Mouse (Mus musculus): ENCODE results near the gene Adipor1. TPM values are rescaled to one million over a fixed set of nuclear protein-coding genes. Genes with fewer than 3 reads are reported as not detected.

Gene Adipor1
- total and polyA plus RNA-seq, 3 experiments: 55.2 to 109 (median 94.1) TPM

GRCm38 (mm10) chr1:134414501-134415167 is 544 bp upstream of the Adipor1 start:
- peak; percentile 50 for DNase-seq (ENCODE audit: low read depth, low spot score)
- H3K4me3 ChIP-seq (ENCODE audit: control insufficient read depth in 1 of 2, insufficient read depth in 1 of 2, low read depth in 2 of 2, low read length in 2 of 2): peak overlapping the region; percentile 58 to 69
- peaks cover 28% of the 10 kb centered on the region for H3K79me2 ChIP-seq (ENCODE audit: control insufficient read depth, insufficient read depth, low read length, poor library complexity)
- no peaks in the 10 kb centered on the region for H3K9me3 ChIP-seq (replicated peaks; ENCODE audit: insufficient read depth, low read length)
- H3K36me3 ChIP-seq (ENCODE audit: control insufficient read depth in 1 of 2, insufficient read depth in 2 of 2, low read length in 2 of 2): peaks cover 11 to 37% of the 10 kb centered on the region in 2 experiments
- TF ChIP-seq RAD21 (IDR thresholded peaks at IDR 0.05; ENCODE audit: low read depth, low read length) (no peak), UBTF (IDR thresholded peaks at IDR 0.05; ENCODE audit: borderline replicate concordance, insufficient read depth, low read depth, low read length) (no peak), MEF2A (IDR thresholded peaks at IDR 0.05; ENCODE audit: extremely low read depth, insufficient replicate concordance, low read depth, low read length, poor library complexity, severe bottlenecking) (no peak), POLR2AphosphoS2 (IDR thresholded peaks at IDR 0.05; ENCODE audit: low read length) (peak; percentile 36), NELFE (IDR thresholded peaks at IDR 0.05; ENCODE audit: low read depth, low read length) (no peak), TCF12 (IDR thresholded peaks at IDR 0.05; ENCODE audit: low read depth, low read length) (no peak), CHD2 (IDR thresholded peaks at IDR 0.05; ENCODE audit: low read length) (no peak), POLR2AphosphoS5 (IDR thresholded peaks at IDR 0.05; ENCODE audit: borderline replicate concordance, low read depth, low read length) (no peak), SIN3A (IDR thresholded peaks at IDR 0.05; ENCODE audit: low read length) (no peak; the same call in 1 of the 2 replicates), POLR2A (IDR thresholded peaks at IDR 0.05; ENCODE audit: control insufficient read depth in 1 of 2, insufficient read depth in 1 of 2, low read depth in 1 of 2, low read length in 2 of 2, poor library complexity in 1 of 2) (no peak), USF1 (IDR thresholded peaks at IDR 0.05; ENCODE audit: low read depth, low read length) (peak; percentile 59), MAX (IDR thresholded peaks at IDR 0.05; ENCODE audit: low read length) (no peak), USF2 (IDR thresholded peaks at IDR 0.05; ENCODE audit: borderline replicate concordance in 1 of 2, insufficient read depth in 1 of 2, low read depth in 1 of 2, low read length in 2 of 2) (no peak)
- peak overlapping the region; percentile 73 for H3K9ac ChIP-seq (ENCODE audit: control insufficient read depth, low read depth, low read length, poor library complexity, severe bottlenecking)
- H3K4me1 ChIP-seq (ENCODE audit: control insufficient read depth in 1 of 2, insufficient read depth in 2 of 2, low read length in 2 of 2): peaks cover 18 to 30% of the 10 kb centered on the region in 2 experiments
- no peaks in the 10 kb centered on the region for H3K27me3 ChIP-seq (ENCODE audit: control insufficient read depth in 1 of 2, insufficient read depth in 2 of 2, low read length in 2 of 2)
- peak overlapping the region; percentile 68 for H3K27ac ChIP-seq (ENCODE audit: control insufficient read depth, low read depth, low read length)

GRCm38 (mm10) chr1:134418414-134418975 is 3.3 kb downstream of the Adipor1 start:
- peaks cover 18 to 39% of the 10 kb centered on the region in 2 experiments for H3K4me1 ChIP-seq (ENCODE audit: control insufficient read depth in 1 of 2, insufficient read depth in 2 of 2, low read length in 2 of 2)
- DNase-seq (ENCODE audit: low read depth, low spot score): peak; percentile 78
- H3K9me3 ChIP-seq (replicated peaks; ENCODE audit: insufficient read depth, low read length): no peaks in the 10 kb centered on the region
- H3K36me3 ChIP-seq (ENCODE audit: control insufficient read depth in 1 of 2, insufficient read depth in 2 of 2, low read length in 2 of 2): peaks cover 6 to 44% of the 10 kb centered on the region in 2 experiments
- peak overlapping the region; percentile 10; the same call in 1 of the 2 replicates for H3K9ac ChIP-seq (ENCODE audit: control insufficient read depth, low read depth, low read length, poor library complexity, severe bottlenecking)
- no peaks in the 10 kb centered on the region for H3K27me3 ChIP-seq (ENCODE audit: control insufficient read depth in 1 of 2, insufficient read depth in 2 of 2, low read length in 2 of 2)
- H3K27ac ChIP-seq (ENCODE audit: control insufficient read depth, low read depth, low read length): peak overlapping the region; percentile 68
- peaks cover 44% of the 10 kb centered on the region for H3K79me2 ChIP-seq (ENCODE audit: control insufficient read depth, insufficient read depth, low read length, poor library complexity)
- H3K4me3 ChIP-seq (ENCODE audit: control insufficient read depth in 1 of 2, insufficient read depth in 1 of 2, low read depth in 2 of 2, low read length in 2 of 2): no peak overlapping the region
- TF ChIP-seq JUND (IDR thresholded peaks at IDR 0.05; ENCODE audit: low read depth, low read length) (no peak), BHLHE40 (IDR thresholded peaks at IDR 0.05; ENCODE audit: borderline replicate concordance, low read depth, low read length) (no peak), ZC3H11A (IDR thresholded peaks at IDR 0.05; ENCODE audit: low read depth, low read length) (no peak), MXI1 (IDR thresholded peaks at IDR 0.05; ENCODE audit: low read depth, low read length) (peak; percentile 63; the same call in 1 of the 2 replicates), SMC3 (IDR thresholded peaks at IDR 0.05; ENCODE audit: low read depth, low read length) (no peak), CHD2 (IDR thresholded peaks at IDR 0.05; ENCODE audit: low read length) (no peak), CTCF (IDR thresholded peaks at IDR 0.05 in 2 of 3, conservative IDR thresholded peaks at IDR 0.05 in 1 of 3; ENCODE audit: control insufficient read depth in 1 of 3, insufficient read depth in 1 of 3, low read depth in 2 of 3, low read length in 3 of 3, poor library complexity in 1 of 3, severe bottlenecking in 1 of 3) (no peak), POLR2AphosphoS2 (IDR thresholded peaks at IDR 0.05; ENCODE audit: low read length) (no peak), SIN3A (IDR thresholded peaks at IDR 0.05; ENCODE audit: low read length) (peak; percentile 48), ZMIZ1 (IDR thresholded peaks at IDR 0.05; ENCODE audit: low read depth, low read length) (no peak), MYB (IDR thresholded peaks at IDR 0.05; ENCODE audit: low read depth, low read length) (peak; percentile 69), USF1 (IDR thresholded peaks at IDR 0.05; ENCODE audit: low read depth, low read length) (no peak), MAZ (IDR thresholded peaks at IDR 0.05; ENCODE audit: low read depth, low read length) (no peak), ETS1 (IDR thresholded peaks at IDR 0.05; ENCODE audit: low read depth, low read length) (peak; percentile 73; the same call in 1 of the 2 replicates), TAL1 (IDR thresholded peaks at IDR 0.05; ENCODE audit: low read length) (peak; percentile 33; the same call in 1 of the 2 replicates), ZKSCAN1 (IDR thresholded peaks at IDR 0.05; ENCODE audit: low read depth, low read length) (no peak), EP300 (IDR thresholded peaks at IDR 0.05; ENCODE audit: low read depth in 1 of 2, low read length in 2 of 2) (peak; percentile 91 to 92), TBP (IDR thresholded peaks at IDR 0.05; ENCODE audit: low read depth, low read length) (0 out of 2 replicates have a peak, but pooled peaks have one; percentile 18), USF2 (IDR thresholded peaks at IDR 0.05; ENCODE audit: borderline replicate concordance in 1 of 2, insufficient read depth in 1 of 2, low read depth in 1 of 2, low read length in 2 of 2) (no peak), GATA1 (IDR thresholded peaks at IDR 0.05; ENCODE audit: low read depth, low read length) (peak; percentile 89), GABPA (IDR thresholded peaks at IDR 0.05; ENCODE audit: low read depth, low read length) (no peak)

All from MEL (cell line).